Mouse (Mus musculus): ENCODE measurements at regions not wholly inside any gene's neighbourhood (a gene's known extent, or its start where the extent isn't known, plus 50 kb on each side); places are given as distances from the start of the nearest gene placed in this dataset.
"Not testable (repeated sequence)": the region's sequence is repeated elsewhere in the genome, so short reads cannot be mapped to it uniquely, and the experiment has no call there.

DNA sequence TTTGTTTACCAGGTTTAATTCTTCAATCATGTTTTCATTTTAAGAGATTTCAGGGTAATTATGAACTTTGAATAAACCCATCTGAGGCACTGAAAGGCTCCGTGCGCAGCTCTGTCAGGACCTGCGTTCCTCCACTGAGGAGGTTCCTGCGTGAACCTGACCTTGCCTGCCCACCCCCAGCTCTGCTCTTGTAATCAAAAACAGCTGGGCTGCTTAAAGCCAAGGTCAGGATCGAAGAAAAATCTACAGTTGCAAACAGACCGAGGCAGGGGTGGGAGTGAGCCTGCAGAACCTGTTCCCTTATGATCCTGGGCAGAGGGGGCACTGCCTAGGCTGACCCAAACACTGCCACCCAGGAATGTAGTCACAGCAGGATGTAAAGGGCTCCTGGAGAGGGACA, 134.8 kb upstream of the Bcor start:
- DNase-seq (ENCODE audit: low read depth, low spot score), result no peak

DNA sequence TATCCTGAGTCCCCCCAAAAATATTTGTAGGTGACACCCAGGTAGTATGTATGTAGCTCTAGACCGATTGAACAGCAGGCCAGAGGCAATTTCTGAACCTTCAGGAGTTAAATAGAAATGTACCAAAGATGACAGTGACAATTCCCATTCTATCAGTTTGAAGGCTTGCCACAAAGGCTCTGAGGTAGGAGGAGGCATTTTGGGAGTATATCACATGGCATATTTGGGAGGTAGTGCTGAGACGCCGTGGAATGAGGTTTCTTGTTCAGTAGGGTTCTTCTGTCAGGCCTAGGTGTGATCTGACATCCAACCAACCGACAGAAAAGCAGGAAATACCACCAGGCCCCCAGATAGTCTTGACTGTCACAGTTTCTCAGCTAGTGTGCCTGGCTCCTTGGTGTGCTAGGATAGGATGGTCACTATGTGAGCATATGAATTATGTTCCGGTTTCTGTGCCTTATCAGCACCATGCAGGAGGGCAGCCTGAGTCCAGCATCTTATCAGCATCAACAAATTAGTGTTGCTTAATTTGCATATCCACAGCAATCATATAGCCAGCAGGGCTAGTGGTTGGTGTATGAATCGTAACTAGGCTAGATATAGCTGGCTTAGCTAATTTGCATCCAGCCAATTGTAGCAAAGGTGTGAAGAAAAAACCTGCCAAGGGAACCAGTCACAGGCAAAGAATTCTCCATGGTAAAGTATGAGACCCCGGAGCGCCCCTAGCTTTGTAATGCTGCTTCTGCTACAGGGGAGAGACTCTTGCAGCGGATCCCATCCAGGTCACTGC, 136.3 kb upstream of the Bcor start:
- DNase-seq (ENCODE audit: low read depth, low spot score), result no peak

DNA sequence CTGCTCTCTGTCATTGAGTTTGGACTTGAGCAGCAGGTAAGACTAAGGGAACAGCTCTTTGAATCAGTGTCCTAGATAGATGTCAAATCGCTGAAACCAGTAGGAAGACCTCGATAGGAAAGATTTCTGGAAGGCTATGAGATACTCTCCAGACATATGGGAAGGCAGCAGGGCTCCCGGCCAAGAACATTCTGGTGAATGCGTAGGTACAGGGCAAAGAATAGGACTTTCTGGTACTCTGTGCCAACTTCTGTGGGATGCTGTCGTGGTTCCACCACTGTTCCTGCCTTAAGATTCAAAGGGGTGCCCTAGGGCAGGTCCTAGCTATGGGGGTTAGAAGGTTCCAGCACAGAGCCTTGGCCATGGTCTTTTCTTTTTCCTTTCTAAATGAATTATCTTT, 138.5 kb upstream of the Bcor start:
- DNase-seq (ENCODE audit: low read depth, low spot score), result no peak

DNA sequence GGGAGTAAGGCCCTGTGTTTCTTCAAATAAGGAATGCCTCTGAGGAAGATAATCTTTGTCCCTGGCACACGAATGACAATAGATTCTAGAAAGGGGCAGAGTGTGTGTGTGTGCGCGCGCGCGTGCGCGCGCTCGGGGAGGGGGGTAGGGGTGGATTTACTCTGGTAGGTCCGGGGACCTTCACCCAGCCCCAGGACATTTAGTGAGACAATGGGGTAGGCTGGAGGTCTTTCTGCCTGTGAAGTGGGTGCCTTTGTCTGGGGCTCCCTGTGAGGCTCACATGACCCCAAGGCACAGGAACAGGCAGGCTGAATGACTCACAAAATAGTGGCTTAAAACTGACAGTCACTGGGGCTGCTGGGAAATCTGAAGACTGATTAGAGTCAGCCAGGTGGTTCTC, 139.1 kb upstream of the Bcor start:
- DNase-seq (ENCODE audit: low read depth, low spot score), result no peak

DNA sequence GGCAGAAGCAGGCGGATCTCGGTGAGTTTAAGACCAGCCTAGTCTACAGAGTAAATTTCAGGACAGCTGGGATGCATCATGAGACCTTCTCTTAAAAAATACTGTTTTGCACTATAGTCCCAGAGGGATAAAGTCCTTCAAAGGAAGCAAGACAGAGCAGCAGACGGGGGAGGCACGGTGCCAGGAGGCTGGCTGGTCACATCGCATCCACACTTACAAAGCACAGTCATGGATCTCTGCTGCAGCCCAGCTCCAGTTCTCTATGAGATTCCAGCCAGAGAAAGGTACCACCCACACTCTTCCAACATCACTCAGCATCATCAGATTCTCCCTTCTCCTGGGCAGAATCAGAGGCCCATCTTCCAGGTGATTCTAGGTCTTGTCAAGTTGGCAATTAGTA, 144.5 kb upstream of the Bcor start:
- no peak for DNase-seq (ENCODE audit: low read depth, low spot score)

DNA sequence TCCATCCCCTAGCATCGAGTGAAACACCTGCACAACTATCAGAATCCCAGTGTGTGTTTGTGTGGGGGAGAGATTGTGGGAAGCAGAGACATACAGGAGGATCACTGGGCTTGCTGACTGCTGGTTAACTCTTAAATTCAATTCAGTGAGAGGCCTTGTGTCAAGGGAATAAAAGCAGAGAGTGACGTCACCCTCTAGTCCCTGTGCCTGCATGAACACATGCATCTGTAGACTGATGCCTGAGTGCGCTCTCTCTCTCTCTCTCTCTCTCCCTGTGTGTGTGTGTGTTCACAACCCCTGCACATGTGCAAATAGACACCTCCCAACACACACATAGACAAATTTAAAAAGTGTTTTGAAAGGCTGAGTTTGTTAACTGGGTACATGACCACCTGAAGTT, 146.8 kb upstream of the Bcor start:
- no peak for DNase-seq (ENCODE audit: low read depth, low spot score)

DNA sequence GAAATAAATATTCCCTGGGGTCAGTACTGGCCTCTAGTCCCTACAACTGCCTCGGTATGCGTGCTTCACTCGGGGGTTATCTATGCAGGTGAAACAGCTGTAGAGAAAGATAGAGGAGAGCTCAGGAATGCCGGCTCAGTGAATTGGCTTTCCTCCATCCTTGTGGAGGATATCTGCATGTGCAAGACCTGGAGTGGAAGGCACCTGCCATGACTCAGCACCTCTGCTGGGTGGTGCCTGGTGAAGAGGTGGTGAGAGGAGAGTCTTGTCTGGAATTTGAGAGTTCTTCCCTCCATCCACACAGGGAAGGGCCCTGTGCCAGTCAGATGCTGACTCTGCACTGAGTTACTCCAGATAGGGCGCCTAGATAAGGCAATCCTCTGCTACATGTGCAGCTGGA, 152.4 kb upstream of the Bcor start:
- no peak for DNase-seq (ENCODE audit: low read depth, low spot score)

DNA sequence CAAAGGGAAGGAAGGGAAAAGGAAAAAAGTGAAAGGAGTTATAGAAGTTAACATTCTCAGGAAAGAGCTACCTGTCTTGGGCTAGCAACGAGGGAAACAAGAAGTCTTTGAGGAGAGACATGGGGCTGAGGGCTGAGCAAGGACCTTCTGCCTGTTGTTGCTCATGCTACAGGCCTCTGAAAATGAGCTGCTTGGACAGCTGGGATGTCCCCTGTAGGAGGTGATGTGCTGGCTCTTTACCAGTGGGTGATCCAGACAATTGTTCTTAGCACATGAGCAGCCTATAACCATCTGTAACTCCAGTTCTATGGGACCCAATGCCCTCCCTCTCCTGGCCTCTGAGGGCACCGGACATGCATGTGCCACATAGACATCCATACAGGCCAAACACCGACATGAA, 155.5 kb upstream of the Bcor start:
- DNase-seq (ENCODE audit: low read depth, low spot score), result no peak

DNA sequence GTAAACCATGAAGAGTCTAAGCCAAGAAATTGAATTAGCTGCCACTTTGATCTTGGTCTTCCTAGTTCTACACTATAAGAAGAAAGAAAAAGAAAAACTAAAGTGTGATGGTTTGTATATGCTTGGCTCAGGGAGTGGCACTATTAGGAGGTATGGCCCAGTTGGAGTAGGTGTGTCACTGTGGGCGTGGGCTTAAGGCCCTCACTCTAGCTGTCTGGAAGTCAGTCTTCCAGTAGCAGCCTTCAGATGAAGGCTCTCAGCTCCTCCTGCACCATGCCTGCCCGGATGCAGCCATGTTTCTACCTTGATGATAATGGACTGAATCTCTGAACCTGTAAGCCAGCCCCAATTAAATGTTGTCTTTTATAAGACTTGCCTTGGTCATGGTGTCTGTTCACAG, 157.3 kb upstream of the Bcor start:
- DNase-seq (ENCODE audit: low read depth, low spot score), result not testable (repeated sequence)

DNA sequence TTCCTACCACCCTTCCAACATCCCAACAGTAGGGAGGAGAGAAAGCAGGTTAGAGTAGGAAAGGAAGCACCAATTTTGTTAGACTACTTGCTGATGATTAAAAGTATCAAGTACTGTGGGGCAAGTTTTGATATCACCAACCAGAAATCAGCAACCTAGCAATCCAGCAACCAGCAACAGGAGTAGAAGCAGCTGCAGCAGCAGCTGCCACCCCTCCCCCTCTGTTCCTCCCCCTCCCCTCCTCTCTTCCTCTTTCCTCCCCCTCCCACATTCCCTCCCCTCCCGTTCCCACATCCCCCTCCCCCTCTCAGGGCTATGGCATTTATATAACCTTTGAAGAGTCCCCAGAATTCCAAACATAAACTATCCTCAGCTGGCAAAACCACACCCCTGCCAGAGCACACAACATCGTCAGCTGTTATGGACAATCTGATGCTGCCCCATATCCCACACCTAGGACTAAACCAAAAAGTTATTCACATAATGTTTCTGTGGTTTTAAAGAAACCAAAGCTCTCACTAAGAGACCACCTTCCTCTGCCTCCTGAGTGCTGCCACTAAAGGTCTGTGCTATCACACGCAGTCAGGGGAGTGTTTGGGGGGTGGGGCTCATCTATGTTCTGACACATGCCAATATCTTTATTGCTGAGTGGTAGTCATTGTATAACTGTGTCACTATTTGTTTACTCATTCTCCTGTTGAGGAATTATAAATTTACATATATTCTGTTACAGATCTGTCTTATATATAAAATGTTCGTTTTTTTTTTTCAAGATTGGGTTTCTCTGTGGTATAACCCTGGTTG, 158.9 kb upstream of the Bcor start:
- DNase-seq (ENCODE audit: low read depth, low spot score), result no peak

DNA sequence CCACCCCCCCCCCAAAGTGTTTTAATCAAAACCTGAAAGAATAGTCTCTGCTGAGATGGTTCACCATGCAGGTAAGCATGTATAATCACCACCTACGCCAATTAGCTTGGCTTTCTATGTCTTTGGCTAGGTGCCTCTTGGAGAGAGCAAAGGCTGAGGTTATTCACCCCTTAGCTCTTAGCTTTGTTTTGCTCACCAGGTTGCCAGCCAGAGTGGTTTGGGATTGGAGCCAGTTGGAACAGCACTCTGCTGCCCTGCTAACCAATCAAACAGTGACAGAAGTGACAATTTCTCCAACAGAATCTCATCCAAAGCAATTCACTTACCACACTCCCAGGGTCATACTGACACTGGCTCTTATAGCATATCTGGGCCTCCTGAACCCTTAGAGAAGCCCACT, 162.3 kb upstream of the Bcor start:
- no peak for DNase-seq (ENCODE audit: low read depth, low spot score)

DNA sequence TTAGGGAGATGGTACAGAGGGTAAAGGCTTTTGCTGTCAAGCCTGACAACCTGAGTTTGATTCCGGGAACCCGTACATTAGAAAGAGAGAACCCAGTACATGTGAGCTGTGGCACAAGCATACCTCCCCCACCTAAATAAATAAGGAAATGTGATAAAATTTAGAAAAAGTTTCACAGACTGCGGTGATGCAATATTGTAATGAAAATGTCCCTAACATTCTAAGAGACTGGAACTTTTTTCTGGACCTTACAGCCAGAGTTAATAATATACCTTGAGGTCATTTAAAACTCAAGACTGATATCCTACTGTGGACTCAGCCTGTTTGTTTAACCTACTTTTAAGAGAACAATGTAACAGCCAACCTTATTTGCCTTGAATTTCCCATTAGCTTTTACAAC, 163.1 kb upstream of the Bcor start:
- no peak for DNase-seq (ENCODE audit: low read depth, low spot score)

DNA sequence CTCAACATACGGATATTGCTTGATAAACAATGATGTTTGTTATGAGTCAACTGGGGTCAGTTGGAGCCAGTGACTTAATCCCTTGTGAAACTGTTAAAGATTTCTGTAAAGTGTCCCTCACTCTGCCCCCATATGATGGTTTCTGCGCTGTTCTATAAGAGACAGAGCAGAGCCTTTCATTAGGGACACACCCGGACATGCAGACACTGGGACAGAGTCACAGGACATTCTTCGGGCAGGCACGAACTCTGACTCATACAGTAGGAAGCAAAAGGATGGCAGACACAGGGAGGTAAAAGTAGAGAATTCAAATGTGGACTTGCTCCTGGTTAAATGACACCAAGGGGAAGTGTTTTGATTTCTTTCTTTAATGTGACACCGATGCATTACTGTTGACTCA, 163.7 kb upstream of the Bcor start:
- no peak for DNase-seq (ENCODE audit: low read depth, low spot score)

DNA sequence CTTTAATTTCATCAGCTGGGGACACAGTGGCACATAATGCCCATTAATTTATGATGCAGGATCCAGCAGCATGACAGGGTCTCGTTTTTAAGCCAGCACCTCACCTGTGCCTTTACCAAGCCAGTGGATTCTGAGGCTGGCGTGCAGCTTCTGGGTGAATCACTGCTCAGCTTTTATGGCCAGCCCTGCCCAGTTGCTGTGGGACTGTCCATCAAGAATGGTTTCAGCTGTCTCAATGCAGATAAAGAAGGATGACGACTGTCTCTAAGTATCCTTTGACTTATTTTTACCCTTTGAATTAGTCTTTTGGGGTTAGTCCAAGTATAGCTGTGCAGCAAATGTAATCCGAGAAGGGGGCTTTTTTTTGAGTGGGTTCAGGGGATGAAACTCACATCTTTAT, 167.3 kb upstream of the Bcor start:
- DNase-seq (ENCODE audit: low read depth, low spot score), result no peak

DNA sequence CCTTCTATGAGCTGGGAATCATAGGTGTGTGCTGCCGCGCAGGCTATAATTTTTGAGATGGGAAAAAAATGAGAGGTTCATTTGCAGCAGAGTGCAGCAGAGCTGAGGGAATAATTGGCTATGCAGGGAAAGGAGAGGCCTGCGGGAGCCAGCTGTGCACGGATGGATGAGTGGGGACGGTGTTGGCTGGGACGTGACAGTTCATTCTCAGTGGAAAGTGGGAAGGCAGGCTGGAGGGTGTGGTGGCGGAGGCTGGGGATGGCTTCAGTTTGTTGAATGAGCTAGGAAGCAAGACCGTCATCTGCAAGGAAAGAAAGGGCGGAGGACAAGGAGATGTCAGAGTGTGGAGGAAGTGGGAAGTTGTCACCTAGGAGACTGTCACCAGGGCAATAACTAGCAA, 180.4 kb upstream of the Bcor start:
- no peak for DNase-seq (ENCODE audit: low read depth, low spot score)

DNA sequence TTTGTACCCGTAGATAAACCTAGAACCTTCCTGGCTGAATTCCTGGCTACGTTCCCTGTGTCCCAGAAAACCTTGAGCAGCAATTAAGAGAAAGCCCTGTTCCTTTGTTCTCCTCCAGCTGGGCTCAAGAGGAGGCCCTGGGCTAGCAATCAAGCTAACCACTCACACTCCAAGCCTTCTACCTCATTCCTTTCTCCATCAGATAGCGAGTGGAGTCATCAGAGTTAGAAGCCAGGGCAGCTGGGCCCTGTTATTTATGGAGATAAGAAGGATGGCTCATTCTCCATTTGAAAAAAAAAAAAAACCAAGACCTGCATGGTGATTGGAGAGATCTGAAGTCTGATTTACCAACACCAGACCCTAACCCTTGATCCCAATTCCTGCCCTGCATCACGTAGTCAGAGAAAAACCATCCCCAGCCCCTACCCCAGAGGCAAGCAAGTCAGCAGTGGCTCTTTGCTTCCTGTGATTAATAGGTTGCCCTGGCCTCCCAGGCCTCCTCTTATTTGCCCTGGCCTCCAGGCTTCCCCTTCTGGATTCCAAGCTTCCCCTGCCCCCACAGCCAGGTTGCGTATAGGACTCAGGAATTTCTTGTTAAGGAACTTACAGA, 181.3 kb upstream of the Bcor start:
- no peak for DNase-seq (ENCODE audit: low read depth, low spot score)

DNA sequence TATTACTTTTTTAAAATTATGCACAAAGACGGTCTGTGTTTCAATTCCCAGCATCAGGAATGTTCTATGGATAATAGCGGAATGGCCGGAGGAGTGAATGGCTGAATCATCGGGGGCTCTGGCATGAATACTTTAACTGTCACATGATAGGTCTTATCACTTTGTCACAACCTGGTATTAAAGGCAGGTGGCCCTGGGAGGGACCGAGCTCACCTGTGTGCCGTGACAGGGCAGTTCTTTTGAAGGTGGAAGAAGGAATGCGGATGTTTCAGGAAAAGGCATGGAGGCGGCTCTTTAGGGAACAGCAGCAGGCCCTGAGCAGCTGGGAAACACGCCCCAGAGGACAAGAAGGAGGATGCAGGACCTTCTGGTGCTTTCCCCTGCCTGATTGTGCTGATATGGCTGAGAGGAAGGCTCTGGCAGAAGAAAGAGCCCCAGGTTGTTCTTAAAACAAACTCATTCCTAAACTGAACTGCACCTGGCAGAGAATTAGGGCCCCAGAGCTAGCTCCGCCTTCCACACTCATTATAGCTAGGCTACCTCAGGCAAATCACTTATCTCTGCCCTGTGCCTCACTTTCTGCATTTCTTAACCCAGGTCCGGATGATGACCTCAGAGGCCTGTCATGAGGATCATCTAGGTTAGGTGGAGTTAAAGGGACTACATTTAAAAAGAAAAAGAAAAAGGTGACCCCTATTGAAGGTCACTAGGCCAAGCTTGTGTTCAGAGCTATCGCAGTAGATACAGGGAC, 184.8 kb upstream of the Bcor start:
- DNase-seq (ENCODE audit: low read depth, low spot score), result no peak

DNA sequence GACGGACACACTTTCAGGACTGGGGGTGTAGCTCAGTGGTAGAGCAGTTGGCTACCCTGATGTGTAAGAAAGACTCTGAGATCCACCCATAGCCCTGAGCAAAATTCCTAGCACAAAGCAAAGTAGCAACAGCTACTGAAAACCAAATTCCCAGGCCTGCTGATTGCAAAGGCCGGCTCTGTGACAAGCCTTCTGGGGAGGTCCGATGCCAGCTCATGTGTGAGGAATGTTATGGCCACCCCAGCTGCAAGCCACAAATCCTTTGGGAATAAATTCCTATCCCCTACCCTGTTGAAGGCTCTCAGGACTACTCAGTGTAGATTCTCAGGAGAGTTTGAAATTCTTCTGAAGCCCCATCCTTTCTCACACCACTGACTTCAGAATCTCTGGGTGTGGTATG, 186.7 kb upstream of the Bcor start:
- DNase-seq (ENCODE audit: low read depth, low spot score), result no peak

DNA sequence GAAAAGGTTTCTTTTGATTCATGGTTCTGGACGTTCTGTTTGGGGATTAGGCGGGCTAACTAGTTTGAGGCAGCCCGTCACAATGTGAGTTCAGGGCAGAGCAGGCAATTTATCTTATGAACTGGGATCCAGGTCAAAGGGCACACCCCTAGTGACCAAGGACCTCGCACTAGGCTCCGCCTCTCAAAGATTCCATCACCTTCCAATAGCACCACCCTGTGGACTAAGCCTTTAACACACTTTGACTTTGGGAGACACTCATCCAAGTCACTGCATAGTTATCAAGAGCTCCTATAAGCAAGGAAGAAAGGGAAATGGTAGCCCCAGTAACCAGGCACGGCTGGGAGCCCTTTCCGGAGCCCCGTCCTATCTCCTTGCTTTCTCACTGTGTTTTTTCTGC, 188.0 kb upstream of the Bcor start:
- no peak for DNase-seq (ENCODE audit: low read depth, low spot score)

DNA sequence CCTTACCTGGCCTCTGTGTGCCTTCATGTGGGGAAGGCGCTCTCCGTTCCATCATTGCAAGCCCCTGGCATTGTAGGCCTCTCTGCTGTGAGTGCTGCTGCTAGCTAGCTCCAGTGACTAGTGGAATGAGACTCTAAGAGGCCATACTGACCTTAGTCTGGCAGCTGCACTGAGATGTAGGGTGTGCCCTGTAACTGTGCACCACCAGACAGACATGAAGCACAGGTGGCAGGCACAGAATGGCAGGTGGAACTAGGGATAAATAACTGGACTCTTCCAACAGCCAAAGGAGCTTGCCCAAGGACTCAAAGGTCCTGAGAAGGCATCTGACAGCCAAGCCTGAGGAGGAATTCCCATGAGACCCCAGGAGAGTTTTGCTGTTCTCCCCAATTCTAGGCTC, 194.7 kb upstream of the Bcor start:
- DNase-seq (ENCODE audit: low read depth, low spot score), result no peak

DNA sequence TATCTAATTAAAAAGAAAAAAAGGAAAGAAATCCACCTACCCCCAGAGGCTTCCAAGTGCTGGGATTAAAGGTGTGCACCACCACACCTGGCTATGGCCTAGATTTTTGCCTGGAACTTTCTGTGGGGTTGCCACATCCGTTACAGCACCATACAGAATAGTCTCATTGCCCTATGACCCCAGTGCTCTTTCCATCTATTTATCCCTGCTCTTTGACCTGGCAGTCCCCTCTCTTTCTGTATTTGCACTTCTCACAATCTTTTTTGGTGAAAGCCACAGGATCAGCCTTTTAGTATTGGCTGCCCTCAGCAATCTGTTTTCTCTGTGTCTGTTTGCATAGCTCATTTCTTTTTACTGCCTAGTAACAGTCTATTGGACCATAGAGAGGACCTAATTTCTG, 197.9 kb upstream of the Bcor start:
- no peak for DNase-seq (ENCODE audit: low read depth, low spot score)
